ENCODE assay signal across 9 mouse cellular contexts in the genomic region with DNA sequence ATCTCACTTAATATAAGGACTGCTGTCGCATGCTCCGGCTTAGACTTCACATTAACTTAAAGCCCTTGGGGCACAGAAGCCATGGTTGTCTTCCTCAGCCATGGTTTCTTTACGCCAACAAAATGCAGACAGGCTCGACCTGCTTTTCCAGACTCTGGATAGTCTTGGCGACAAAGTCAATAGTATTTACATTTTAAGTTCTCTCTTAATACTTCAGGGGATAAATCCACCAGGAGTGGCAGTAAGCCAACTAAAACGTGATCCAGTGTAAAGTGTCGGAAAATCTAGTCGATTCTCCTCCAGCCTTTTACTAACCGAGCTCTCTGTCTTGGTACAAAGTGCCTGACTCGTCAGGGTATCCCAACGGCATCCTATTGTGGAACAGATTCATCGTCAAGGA. TPM values are rescaled to one million over a fixed set of nuclear protein-coding genes. Genes with fewer than 3 reads are reported as not detected.
DNase-seq lines count a peak whose midpoint lies in the region; ATAC-seq and TF ChIP-seq lines count a peak whose summit lies in the region.
"Had no signal": no experiment of that assay in that cellular context is flagged by ENCODE, and none has a peak within 500 bp of the region (broad histone marks: within the 10 kb centered on the region; RNA-seq: fewer than 3 reads in every experiment).

No protein-coding gene starts in this region.

- peaks cover 32% of the 10 kb centered on the region for H3K36me3 ChIP-seq in forebrain, embryonic 10.5 days (replicated peaks)
- H3K36me3 ChIP-seq in liver, embryonic 11.5 days (ENCODE audit: control insufficient read depth, insufficient read depth, low read length), result peaks cover 8% of the 10 kb centered on the region
- H3K36me3 ChIP-seq in neural tube, embryonic 15.5 days, result peaks cover 5% of the 10 kb centered on the region

- WGBS in forebrain, embryonic 10.5 days, result 80% methylated on average over 12 of the region's 12 CpGs
- 66% methylated on average over 12 of the region's 12 CpGs for WGBS in liver, embryonic 11.5 days
- WGBS in neural tube, embryonic 15.5 days, result 77% methylated on average over 12 of the region's 12 CpGs

- peaks cover 19% of the 10 kb centered on the region for H3K4me1 ChIP-seq in forebrain, embryonic 10.5 days
- H3K4me1 ChIP-seq in liver, embryonic 11.5 days (replicated peaks; ENCODE audit: control insufficient read depth, insufficient read depth, low read length), result peaks cover 12% of the 10 kb centered on the region
- peaks cover 54% of the 10 kb centered on the region for H3K4me1 ChIP-seq in neural tube, embryonic 15.5 days

- DNase-seq in layer of hippocampus, adult 2 months (ENCODE audit: low spot score in 2 of 2), result no peak
- no peak for DNase-seq in layer of hippocampus, adult 8-10 months (ENCODE audit: low spot score in 2 of 2)
- DNase-seq in forebrain, embryonic 10.5 days (ENCODE audit: extremely low spot score, low spot score), result no peak
- no peak for DNase-seq in liver, embryonic 11.5 days (ENCODE audit: low spot score)
- DNase-seq in spleen, postnatal 4 days (ENCODE audit: low spot score in 2 of 2), result no peak
- no peak for DNase-seq in cerebellum, postnatal 25 days
- DNase-seq in urinary bladder, postnatal 36 days (ENCODE audit: low spot score in 2 of 2), result no peak
- DNase-seq: kidney, adult 18-20 months had no signal

- peaks cover 4% of the 10 kb centered on the region; the same call in 1 of the 2 replicates for H3K9me3 ChIP-seq in forebrain, embryonic 10.5 days
- no peaks in the 10 kb centered on the region for H3K9me3 ChIP-seq in liver, embryonic 11.5 days (ENCODE audit: control insufficient read depth, low read length)
- no peaks in the 10 kb centered on the region for H3K9me3 ChIP-seq in neural tube, embryonic 15.5 days (replicated peaks)

- H3K27ac ChIP-seq in layer of hippocampus, adult 2 months, result no peak overlapping the region
- H3K27ac ChIP-seq in forebrain, embryonic 10.5 days, result no peak overlapping the region
- H3K27ac ChIP-seq in liver, embryonic 11.5 days (ENCODE audit: low read depth, low read length), result no peak overlapping the region
- no peak overlapping the region for H3K27ac ChIP-seq in neural tube, embryonic 15.5 days (replicated peaks)

- ATAC-seq in liver, embryonic 11.5 days (replicated peaks; ENCODE audit: low FRiP score), result no peak
- ATAC-seq in neural tube, embryonic 15.5 days (ENCODE audit: low FRiP score), result no peak

- H3K9ac ChIP-seq in liver, embryonic 11.5 days (ENCODE audit: low read depth, low read length), result peak overlapping the region; percentile 87
- peak overlapping the region; percentile 85; the same call in 1 of the 2 replicates for H3K9ac ChIP-seq in neural tube, embryonic 15.5 days (replicated peaks)

- H3K27me3 ChIP-seq in forebrain, embryonic 10.5 days (ENCODE audit: poor library complexity, severe bottlenecking), result peaks cover 6% of the 10 kb centered on the region; the same call in 1 of the 2 replicates
- H3K27me3 ChIP-seq in liver, embryonic 11.5 days (replicated peaks; ENCODE audit: control insufficient read depth, insufficient read depth, low read length), result no peaks in the 10 kb centered on the region
- H3K27me3 ChIP-seq in neural tube, embryonic 15.5 days (replicated peaks), result peaks cover 9% of the 10 kb centered on the region; the same call in 1 of the 2 replicates

- TF ChIP-seq CTCF in layer of hippocampus, adult 2 months (conservative IDR thresholded peaks at IDR 0.05), result no peak

- peak overlapping the region; percentile 83 for H3K4me3 ChIP-seq in layer of hippocampus, adult 2 months
- H3K4me3 ChIP-seq in forebrain, embryonic 10.5 days, result peak overlapping the region; percentile 85
- peak overlapping the region; percentile 92 for H3K4me3 ChIP-seq in liver, embryonic 11.5 days (ENCODE audit: low read depth, low read length)
- H3K4me3 ChIP-seq in neural tube, embryonic 15.5 days (replicated peaks), result peak overlapping the region; percentile 88

- H3K4me2 ChIP-seq in liver, embryonic 11.5 days, result peak overlapping the region; percentile 89
- H3K4me2 ChIP-seq in neural tube, embryonic 15.5 days, result peak overlapping the region; percentile 85

RNA-seq across cellular contexts. Expression of a gene that starts 1.0 kb away (rescaled TPM):
- 10 to 100 TPM; 62.7 to 69.0 TPM for total RNA-seq in layer of hippocampus, adult 2 months (2021)
- 10 to 100 TPM; 57.5 to 64.5 (median 63.5) TPM for total RNA-seq in layer of hippocampus, adult 8-10 months (2022)
- 112 and 113 TPM in 2 replicates for polyA plus RNA-seq in forebrain, embryonic 10.5 days (2016; fragmentation: Nextera tagmentation; extraction: Ambion mirVana)
- 68.7 and 73.8 TPM in 2 replicates for polyA plus RNA-seq in liver, embryonic 11.5 days (2014; fragmentation: Nextera tagmentation; extraction: Ambion mirVana)
- polyA plus RNA-seq in neural tube, embryonic 15.5 days (2015; fragmentation: Nextera tagmentation; extraction: Ambion mirVana), result 149 and 154 TPM in 2 replicates

RNA-seq across cellular contexts. Expression of a gene that starts 19.8 kb away (rescaled TPM):
- total RNA-seq in layer of hippocampus, adult 2 months (2021), result not detected
- 1 to 10 TPM in 1 of 4 experiments, under 1 TPM in 2, not detected in 1; 0.31 to 2.8 (median 0.90) TPM for total RNA-seq in layer of hippocampus, adult 8-10 months (2022)
- polyA plus RNA-seq in forebrain, embryonic 10.5 days (2016; fragmentation: Nextera tagmentation; extraction: Ambion mirVana), result 1.4 and 1.7 TPM in 2 replicates
- 3.2 and 4.5 TPM in 2 replicates for polyA plus RNA-seq in liver, embryonic 11.5 days (2014; fragmentation: Nextera tagmentation; extraction: Ambion mirVana)
- 1.00 and 3.0 TPM in 2 replicates for polyA plus RNA-seq in neural tube, embryonic 15.5 days (2015; fragmentation: Nextera tagmentation; extraction: Ambion mirVana)

RNA-seq across cellular contexts. Expression of a gene that starts 52.3 kb away (rescaled TPM):
- 10 to 100 TPM; 22.7 to 26.5 TPM for total RNA-seq in layer of hippocampus, adult 2 months (2021)
- total RNA-seq in layer of hippocampus, adult 8-10 months (2022), result 10 to 100 TPM; 25.6 to 31.8 (median 27.4) TPM
- 17.8 and 19.4 TPM in 2 replicates for polyA plus RNA-seq in forebrain, embryonic 10.5 days (2016; fragmentation: Nextera tagmentation; extraction: Ambion mirVana)
- polyA plus RNA-seq in liver, embryonic 11.5 days (2014; fragmentation: Nextera tagmentation; extraction: Ambion mirVana), result 32.4 and 33.1 TPM in 2 replicates
- polyA plus RNA-seq in neural tube, embryonic 15.5 days (2015; fragmentation: Nextera tagmentation; extraction: Ambion mirVana), result 26.8 and 27.7 TPM in 2 replicates

RNA-seq across cellular contexts. Expression of a gene that starts 57.1 kb away (rescaled TPM):
- 10 to 100 TPM; 37.1 TPM for total RNA-seq in layer of hippocampus, adult 2 months (2021)
- 10 to 100 TPM; 35.7 to 43.2 (median 41.5) TPM for total RNA-seq in layer of hippocampus, adult 8-10 months (2022)
- 29.5 and 29.9 TPM in 2 replicates for polyA plus RNA-seq in forebrain, embryonic 10.5 days (2016; fragmentation: Nextera tagmentation; extraction: Ambion mirVana)
- 26.7 and 31.2 TPM in 2 replicates for polyA plus RNA-seq in liver, embryonic 11.5 days (2014; fragmentation: Nextera tagmentation; extraction: Ambion mirVana)
- polyA plus RNA-seq in neural tube, embryonic 15.5 days (2015; fragmentation: Nextera tagmentation; extraction: Ambion mirVana), result 43.0 and 44.7 TPM in 2 replicates
